Mouse (Mus musculus): ENCODE data around the gene Adamtsl1. TPM values are rescaled to one million over a fixed set of nuclear protein-coding genes. Genes with fewer than 3 reads are reported as not detected.

The Adamtsl1 gene
- polyA plus RNA-seq, 1 experiment from 2014 or later = 11.5 TPM

DNA sequence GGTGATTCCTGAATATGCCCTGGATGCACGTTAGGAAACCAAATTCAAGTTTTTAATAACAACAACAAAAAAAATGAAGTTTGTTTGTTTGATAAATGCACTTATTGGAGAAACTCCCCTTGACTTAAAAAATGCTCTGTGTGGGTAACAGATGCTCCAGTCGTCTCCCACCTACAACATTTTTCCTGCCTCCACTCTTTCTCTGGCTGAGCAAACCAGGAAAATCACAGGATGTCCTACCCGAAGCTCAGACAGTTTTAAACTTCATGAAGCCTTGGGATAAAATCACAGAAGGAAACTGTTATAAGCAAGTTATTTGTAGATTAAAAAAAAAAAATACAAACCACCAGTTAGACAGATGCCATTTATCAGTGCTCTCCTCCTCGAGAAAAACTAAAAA lies 788.1 kb downstream of the Adamtsl1 start:
- no peaks in the 10 kb centered on the region for H3K36me3 ChIP-seq (replicated peaks; ENCODE audit: control insufficient read depth, insufficient read depth)
- DNase-seq (ENCODE audit: low spot score) (no peak), ATAC-seq (ENCODE audit: low FRiP score) (no peak)
- H3K4me2 ChIP-seq (replicated peaks) = no peak overlapping the region
- H3K4me1 ChIP-seq (replicated peaks; ENCODE audit: control insufficient read depth, insufficient read depth, low read length) = no peaks in the 10 kb centered on the region
- H3K27me3 ChIP-seq (ENCODE audit: control insufficient read depth, insufficient read depth, low read length) = no peaks in the 10 kb centered on the region
- H3K4me3 ChIP-seq (replicated peaks; ENCODE audit: low read length) = no peak overlapping the region
- H3K27ac ChIP-seq = no peak overlapping the region
- H3K9me3 ChIP-seq (ENCODE audit: control insufficient read depth, low read length) = no peaks in the 10 kb centered on the region
- H3K9ac ChIP-seq = no peak overlapping the region
- WGBS = 73% methylated on average over 4 of the region's 4 CpGs

DNA sequence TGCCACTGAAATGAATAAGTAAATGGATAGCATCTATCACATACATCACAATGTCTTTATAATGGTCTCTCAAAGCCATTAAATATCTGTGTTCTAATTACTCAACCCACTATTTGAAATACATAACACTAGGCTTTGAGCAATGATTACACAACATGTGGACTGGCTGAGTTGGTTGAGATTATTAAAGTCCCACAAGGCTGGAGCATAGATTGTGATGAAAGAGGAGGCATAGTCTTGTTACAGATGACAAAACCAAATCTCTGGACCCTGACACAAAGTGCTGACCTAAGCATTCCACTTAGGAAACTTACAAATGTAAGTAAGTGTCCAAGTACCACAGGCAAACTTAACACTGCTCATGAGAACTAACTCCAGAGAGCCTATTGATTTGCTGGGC lies 792.8 kb downstream of the Adamtsl1 start:
- DNase-seq (ENCODE audit: low spot score) = no peak
- no peaks in the 10 kb centered on the region for H3K27me3 ChIP-seq (ENCODE audit: control insufficient read depth, insufficient read depth, low read length)
- H3K4me2 ChIP-seq (replicated peaks) = no peak overlapping the region
- H3K4me3 ChIP-seq (replicated peaks; ENCODE audit: low read length) = no peak overlapping the region
- H3K4me1 ChIP-seq (replicated peaks; ENCODE audit: control insufficient read depth, insufficient read depth, low read length) = no peaks in the 10 kb centered on the region; the same call in 1 of the 2 replicates
- no peak overlapping the region for H3K9ac ChIP-seq
- no peak for ATAC-seq (ENCODE audit: low FRiP score)
- no peaks in the 10 kb centered on the region for H3K36me3 ChIP-seq (replicated peaks; ENCODE audit: control insufficient read depth, insufficient read depth)
- no peaks in the 10 kb centered on the region for H3K9me3 ChIP-seq (ENCODE audit: control insufficient read depth, low read length)
- no peak overlapping the region for H3K27ac ChIP-seq

DNA sequence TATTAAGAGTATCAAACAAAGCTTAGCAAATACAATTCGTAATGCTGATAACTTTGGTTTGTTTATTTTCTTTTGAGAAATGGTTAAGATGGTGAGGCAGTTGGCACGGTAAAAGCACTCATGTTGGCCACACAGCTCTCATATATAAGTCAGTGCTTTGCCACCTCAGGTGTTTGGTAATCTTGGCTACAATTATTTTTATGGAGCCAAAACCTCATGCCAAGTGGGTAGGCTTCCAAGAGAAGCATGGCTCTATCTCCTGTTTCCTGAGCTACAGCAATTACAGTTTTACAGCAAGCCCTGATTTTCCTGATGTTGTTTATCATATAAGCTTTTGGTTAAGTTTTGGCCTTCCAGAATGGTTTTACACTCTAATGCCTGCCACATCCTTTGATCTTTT lies 795.2 kb downstream of the Adamtsl1 start:
- H3K36me3 ChIP-seq (replicated peaks; ENCODE audit: control insufficient read depth, insufficient read depth) = no peaks in the 10 kb centered on the region
- no peak overlapping the region for H3K27ac ChIP-seq
- ATAC-seq (ENCODE audit: low FRiP score) = no peak
- H3K9me3 ChIP-seq (ENCODE audit: control insufficient read depth, low read length) = no peaks in the 10 kb centered on the region
- no peaks in the 10 kb centered on the region for H3K27me3 ChIP-seq (ENCODE audit: control insufficient read depth, insufficient read depth, low read length)
- WGBS = 91% methylated on average over 2 of the region's 2 CpGs
- no peak for DNase-seq (ENCODE audit: low spot score)
- no peak overlapping the region for H3K9ac ChIP-seq
- no peaks in the 10 kb centered on the region; the same call in 1 of the 2 replicates for H3K4me1 ChIP-seq (replicated peaks; ENCODE audit: control insufficient read depth, insufficient read depth, low read length)
- no peak overlapping the region for H3K4me3 ChIP-seq (replicated peaks; ENCODE audit: low read length)
- no peak overlapping the region for H3K4me2 ChIP-seq (replicated peaks)

DNA sequence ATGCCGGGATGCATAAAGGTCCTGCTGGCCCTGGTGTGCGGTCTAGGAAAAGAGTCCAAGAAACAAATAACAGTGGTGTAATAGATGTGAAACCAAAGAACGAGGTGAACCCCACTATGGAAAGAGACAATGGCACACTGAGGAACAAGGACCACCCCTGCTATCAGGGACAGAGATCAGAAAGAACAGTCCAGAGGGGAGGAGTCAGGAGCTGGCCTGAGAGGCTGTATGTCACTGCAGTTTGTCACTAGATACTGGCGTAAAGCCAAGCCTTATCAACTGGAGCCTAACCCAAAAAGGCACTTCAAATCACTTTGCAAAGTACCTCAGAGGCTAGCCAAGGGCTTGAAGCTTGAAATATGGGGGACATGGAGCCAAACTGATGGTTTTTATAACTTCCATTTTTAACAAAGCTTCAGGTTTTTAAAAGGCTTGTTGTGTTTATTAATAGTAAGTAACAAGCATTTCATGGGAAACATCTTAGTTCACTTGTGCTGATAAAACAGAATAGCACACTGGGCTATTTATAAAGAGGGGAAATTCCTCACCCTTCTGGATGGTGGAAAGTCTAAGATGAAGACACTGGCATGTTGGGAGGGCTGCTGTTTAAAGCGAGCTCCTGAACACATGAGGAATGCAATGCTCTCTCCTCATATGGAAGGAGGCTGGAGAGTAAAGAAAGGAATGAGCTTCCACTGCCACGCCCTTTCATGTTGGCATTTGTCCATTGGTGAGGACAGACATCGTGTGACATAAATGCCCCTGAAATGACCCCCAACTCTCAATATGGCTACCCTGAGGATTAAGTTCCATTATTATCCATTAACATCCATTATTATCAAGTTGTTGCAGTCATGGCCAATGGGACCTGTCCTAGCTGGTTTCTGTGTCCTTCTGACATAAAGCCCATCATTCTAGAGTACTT lies 797.1 kb downstream of the Adamtsl1 start:
- ATAC-seq (ENCODE audit: low FRiP score) (no peak), DNase-seq (ENCODE audit: low spot score) (no peak)
- H3K9me3 ChIP-seq (ENCODE audit: control insufficient read depth, low read length) = no peaks in the 10 kb centered on the region
- H3K9ac ChIP-seq = no peak overlapping the region
- no peak overlapping the region for H3K4me2 ChIP-seq (replicated peaks)
- H3K36me3 ChIP-seq (replicated peaks; ENCODE audit: control insufficient read depth, insufficient read depth) = no peaks in the 10 kb centered on the region
- 71% methylated on average over 7 of the region's 7 CpGs for WGBS
- no peaks in the 10 kb centered on the region for H3K27me3 ChIP-seq (ENCODE audit: control insufficient read depth, insufficient read depth, low read length)
- H3K4me3 ChIP-seq (replicated peaks; ENCODE audit: low read length) = no peak overlapping the region
- no peak overlapping the region for H3K27ac ChIP-seq
- no peaks in the 10 kb centered on the region; the same call in 1 of the 2 replicates for H3K4me1 ChIP-seq (replicated peaks; ENCODE audit: control insufficient read depth, insufficient read depth, low read length)

DNA sequence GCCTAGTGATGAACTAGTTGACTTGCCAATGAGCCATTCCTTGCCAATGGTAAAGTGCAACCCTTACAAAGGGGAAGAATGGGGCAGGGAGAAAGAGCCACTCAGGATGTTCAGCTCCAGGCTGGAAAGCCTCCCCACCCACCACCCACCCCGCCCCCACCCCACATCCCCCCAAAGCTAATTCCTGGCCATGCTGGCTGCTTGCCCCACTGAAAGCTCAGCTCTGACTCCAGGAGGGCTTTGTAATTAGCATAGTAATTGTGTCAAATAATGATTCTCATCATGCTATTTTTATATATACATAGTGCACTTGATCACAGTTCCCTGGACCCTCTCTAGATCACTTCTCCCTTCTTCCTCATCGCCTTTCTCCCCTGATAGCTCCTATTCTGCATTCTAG lies 798.4 kb downstream of the Adamtsl1 start:
- no peak for ATAC-seq (ENCODE audit: low FRiP score)
- Histone ChIP-seq H3K27me3 (ENCODE audit: control insufficient read depth, insufficient read depth, low read length) (no peaks in the 10 kb centered on the region), H3K36me3 (replicated peaks; ENCODE audit: control insufficient read depth, insufficient read depth) (no peaks in the 10 kb centered on the region), H3K4me2 (replicated peaks) (no peak overlapping the region), H3K4me1 (replicated peaks; ENCODE audit: control insufficient read depth, insufficient read depth, low read length) (no peaks in the 10 kb centered on the region; the same call in 1 of the 2 replicates), H3K9ac (no peak overlapping the region), H3K4me3 (replicated peaks; ENCODE audit: low read length) (no peak overlapping the region), H3K9me3 (ENCODE audit: control insufficient read depth, low read length) (no peaks in the 10 kb centered on the region), H3K27ac (no peak overlapping the region)
- DNase-seq (ENCODE audit: low spot score) = no peak
- 57% methylated on average over 2 of the region's 2 CpGs for WGBS

DNA sequence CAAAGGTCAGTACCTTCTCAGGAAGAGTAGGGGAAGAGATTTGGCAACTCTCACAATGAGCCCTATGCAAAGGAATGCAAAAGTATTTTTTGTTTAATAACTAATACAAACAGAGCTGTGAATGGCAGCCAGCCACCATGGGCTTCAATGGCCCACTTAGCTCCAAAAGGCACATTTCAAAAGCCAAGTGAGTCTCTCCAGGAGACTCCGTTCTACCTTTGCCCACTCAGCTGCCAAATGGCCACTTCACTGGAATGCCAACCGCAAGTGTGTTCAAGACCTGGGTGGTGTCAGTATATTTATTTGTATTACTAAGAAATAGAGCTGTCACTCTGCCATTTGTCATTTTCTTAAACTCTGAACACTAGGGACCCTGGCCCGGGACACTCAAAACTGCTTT lies 800.5 kb downstream of the Adamtsl1 start:
- no peaks in the 10 kb centered on the region; the same call in 1 of the 2 replicates for H3K4me1 ChIP-seq (replicated peaks; ENCODE audit: control insufficient read depth, insufficient read depth, low read length)
- no peak overlapping the region for H3K27ac ChIP-seq

DNA sequence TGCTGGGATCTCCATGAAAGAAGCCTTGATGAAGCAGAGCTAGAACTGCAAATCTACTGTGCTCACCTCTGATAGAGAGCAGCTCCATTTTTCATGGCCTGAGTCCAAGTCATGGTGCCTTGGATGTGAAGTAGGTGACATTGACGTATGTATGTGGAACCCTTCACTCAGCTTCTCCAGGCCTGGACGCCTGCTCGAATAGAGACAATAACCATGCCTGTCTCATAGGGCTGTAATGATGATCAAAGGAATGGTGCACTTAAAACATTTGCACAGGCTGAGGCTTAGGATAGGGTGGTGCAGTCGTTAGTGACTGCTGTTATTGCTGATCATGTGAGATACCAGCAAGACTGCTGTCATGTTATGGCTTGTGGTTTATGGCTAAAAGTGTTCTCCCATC lies 801.1 kb downstream of the Adamtsl1 start:
- ATAC-seq (ENCODE audit: low FRiP score) = no peak
- no peaks in the 10 kb centered on the region; the same call in 1 of the 2 replicates for H3K4me1 ChIP-seq (replicated peaks; ENCODE audit: control insufficient read depth, insufficient read depth, low read length)
- 79% methylated on average over 4 of the region's 4 CpGs for WGBS

More for the DNA sequence above, 800.5 kb downstream of the Adamtsl1 start:
- Histone ChIP-seq H3K4me3 (replicated peaks; ENCODE audit: low read length) (no peak overlapping the region), H3K9me3 (ENCODE audit: control insufficient read depth, low read length) (no peaks in the 10 kb centered on the region), H3K9ac (no peak overlapping the region), H3K36me3 (replicated peaks; ENCODE audit: control insufficient read depth, insufficient read depth) (no peaks in the 10 kb centered on the region), H3K27me3 (ENCODE audit: control insufficient read depth, insufficient read depth, low read length) (no peaks in the 10 kb centered on the region), H3K4me2 (replicated peaks) (no peak overlapping the region)
- ATAC-seq (ENCODE audit: low FRiP score) = no peak
- 78% methylated on average over 3 of the region's 3 CpGs for WGBS
- no peak for DNase-seq (ENCODE audit: low spot score)

DNA sequence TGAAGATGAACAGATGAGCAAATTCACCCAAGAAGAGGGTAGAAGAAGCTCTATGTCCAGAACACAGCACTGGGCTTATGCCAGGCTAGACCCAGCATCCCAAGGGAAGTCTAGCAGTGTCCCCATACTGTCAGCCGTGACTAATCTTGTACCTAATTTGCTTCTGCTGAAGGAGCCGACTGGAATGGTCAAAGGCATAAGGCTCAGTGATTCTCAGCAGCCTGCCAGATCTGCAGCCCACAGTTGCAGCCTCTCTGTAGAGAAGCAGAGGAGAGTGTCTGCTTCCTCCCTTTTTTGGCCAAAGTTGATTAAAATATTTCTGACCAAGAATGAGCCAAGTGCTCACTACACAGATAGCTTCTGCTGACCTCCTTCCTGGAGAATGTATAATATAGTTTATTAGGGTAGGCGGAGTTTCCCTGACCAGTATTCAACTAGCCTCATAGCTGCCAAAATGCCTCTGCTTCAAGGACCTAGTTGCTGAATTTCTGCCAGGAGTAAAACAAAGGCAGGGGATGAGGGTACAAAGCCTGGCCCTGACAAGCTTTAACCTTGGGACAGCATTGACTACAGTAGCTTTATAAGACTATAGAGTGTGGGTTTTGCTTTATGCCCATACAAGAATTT lies 804.1 kb downstream of the Adamtsl1 start:
- 67% methylated on average over 3 of the region's 3 CpGs for WGBS
- H3K4me3 ChIP-seq (replicated peaks; ENCODE audit: low read length) = no peak overlapping the region

More for the DNA sequence above, 801.1 kb downstream of the Adamtsl1 start:
- Histone ChIP-seq H3K4me3 (replicated peaks; ENCODE audit: low read length) (no peak overlapping the region), H3K9me3 (ENCODE audit: control insufficient read depth, low read length) (no peaks in the 10 kb centered on the region), H3K9ac (no peak overlapping the region), H3K4me2 (replicated peaks) (no peak overlapping the region), H3K27me3 (ENCODE audit: control insufficient read depth, insufficient read depth, low read length) (no peaks in the 10 kb centered on the region), H3K27ac (no peak overlapping the region), H3K36me3 (replicated peaks; ENCODE audit: control insufficient read depth, insufficient read depth) (no peaks in the 10 kb centered on the region)
- DNase-seq (ENCODE audit: low spot score) = no peak

DNA sequence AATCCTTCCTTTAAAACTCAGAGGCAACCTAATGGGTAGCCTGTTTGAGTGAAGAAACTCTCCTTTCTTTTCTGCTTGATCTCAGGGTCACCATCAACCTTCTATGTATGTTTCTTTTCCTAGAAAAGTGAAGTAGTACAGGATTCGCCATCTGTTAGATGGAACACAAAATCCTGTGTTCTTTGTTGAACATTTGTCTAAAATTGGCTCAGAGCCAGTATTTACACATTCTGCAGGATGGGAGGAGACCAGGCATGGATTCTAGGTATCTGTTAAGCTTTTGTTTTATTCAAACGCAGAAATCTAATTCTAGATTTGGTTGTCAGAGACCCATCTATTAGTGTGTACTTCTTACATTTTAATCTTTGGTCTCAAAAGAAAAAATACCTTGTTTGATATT lies 811.4 kb downstream of the Adamtsl1 start:
- 68% methylated on average over 2 of the region's 2 CpGs for WGBS
- H3K27me3 ChIP-seq (ENCODE audit: control insufficient read depth, insufficient read depth, low read length) = no peaks in the 10 kb centered on the region
- H3K9me3 ChIP-seq (ENCODE audit: control insufficient read depth, low read length) = no peaks in the 10 kb centered on the region
- H3K4me3 ChIP-seq (replicated peaks; ENCODE audit: low read length) = no peak overlapping the region
- ATAC-seq (ENCODE audit: low FRiP score) (no peak), DNase-seq (ENCODE audit: low spot score) (no peak)
- no peak overlapping the region for H3K9ac ChIP-seq
- H3K27ac ChIP-seq = no peak overlapping the region
- no peaks in the 10 kb centered on the region; the same call in 1 of the 2 replicates for H3K4me1 ChIP-seq (replicated peaks; ENCODE audit: control insufficient read depth, insufficient read depth, low read length)
- no peak overlapping the region for H3K4me2 ChIP-seq (replicated peaks)
- H3K36me3 ChIP-seq (replicated peaks; ENCODE audit: control insufficient read depth, insufficient read depth) = no peaks in the 10 kb centered on the region

More for the DNA sequence above, 804.1 kb downstream of the Adamtsl1 start:
- Histone ChIP-seq H3K4me2 (replicated peaks) (no peak overlapping the region), H3K9me3 (ENCODE audit: control insufficient read depth, low read length) (no peaks in the 10 kb centered on the region), H3K27me3 (ENCODE audit: control insufficient read depth, insufficient read depth, low read length) (no peaks in the 10 kb centered on the region), H3K4me1 (replicated peaks; ENCODE audit: control insufficient read depth, insufficient read depth, low read length) (no peaks in the 10 kb centered on the region), H3K36me3 (replicated peaks; ENCODE audit: control insufficient read depth, insufficient read depth) (no peaks in the 10 kb centered on the region), H3K27ac (no peak overlapping the region), H3K9ac (no peak overlapping the region)
- ATAC-seq (ENCODE audit: low FRiP score) (no peak), DNase-seq (ENCODE audit: low spot score) (no peak)

Data from hindbrain, embryonic 14.5 days (tissue).